Mouse (Mus musculus) lung, postnatal 0 days (tissue): ENCODE measurements at regions not wholly inside any gene's neighbourhood (a gene's known extent, or its start where the extent isn't known, plus 50 kb on each side); places are given as distances from the start of the nearest gene placed in this dataset.
"Not testable (repeated sequence)": the region's sequence is repeated elsewhere in the genome, so short reads cannot be mapped to it uniquely, and the experiment has no call there.

Source experiments
- ATAC-seq: fragments of 200-750 bp; cut with Nextera tagmentation; 2 replicates; pipeline ENCODE4 v1.8.0; 2017; ENCODE audit warnings: moderate library complexity
- DNase-seq: peaks from one replicate; pipeline ENCODE4 v3.0.0-alpha.2; 2016; ENCODE audit warnings: low spot score
- H3K27ac ChIP-seq: fragments of 300-500 bp; sonication (generic); 2 replicates; pipeline ENCODE4 v1.5.1; 2014; ENCODE audit warnings: antibody characterized with exemption, mild to moderate bottlenecking, low read length, mixed read lengths
- H3K27me3 ChIP-seq: fragments of 300-500 bp; sonication (generic); replicated peaks from 2 replicates; pipeline ENCODE4 v1.6.1; 2014; ENCODE audit warnings: low read length, mixed read lengths; ENCODE audit not compliant: insufficient read depth
- H3K36me3 ChIP-seq: fragments of 300-500 bp; sonication (generic); 2 replicates; pipeline ENCODE4 v1.6.1; 2014; ENCODE audit warnings: low read length, mixed read lengths; ENCODE audit not compliant: insufficient read depth
- H3K4me1 ChIP-seq: fragments of 300-500 bp; sonication (generic); 2 replicates; pipeline ENCODE4 v1.6.1; 2014; ENCODE audit warnings: antibody characterized with exemption, low read depth, low read length, mixed read lengths; ENCODE audit not compliant: insufficient read depth
- H3K4me2 ChIP-seq: fragments of 300-500 bp; sonication (generic); replicated peaks from 2 replicates; pipeline ENCODE4 v1.6.1; 2014; ENCODE audit warnings: low read depth, mild to moderate bottlenecking, low read length, moderate library complexity, mixed read lengths
- H3K4me3 ChIP-seq: fragments of 300-500 bp; sonication (generic); 2 replicates; pipeline ENCODE4 v1.5.1; 2014; ENCODE audit warnings: low read depth, low read length
- H3K9ac ChIP-seq: fragments of 300-500 bp; sonication (generic); replicated peaks from 2 replicates; pipeline ENCODE4 v1.6.1; 2014; ENCODE audit warnings: low read depth, mild to moderate bottlenecking
- H3K9me3 ChIP-seq: fragments of 300-500 bp; sonication (generic); 2 replicates; pipeline ENCODE4 v1.6.1; 2016; ENCODE audit warnings: low read length, mixed read lengths
- CTCF ChIP-seq: IDR thresholded peaks from 2 replicates; pipeline ENCODE4 v1.5.1; 2016; ENCODE audit warnings: antibody characterized with exemption, mild to moderate bottlenecking
- EP300 ChIP-seq: IDR thresholded peaks from 2 replicates; pipeline ENCODE4 v1.6.1; 2016; ENCODE audit warnings: antibody characterized with exemption, mild to moderate bottlenecking, control low read depth
- WGBS: fragments of 180-500 bp; shearing (Covaris S2); extraction: QIAGEN DNeasy Blood & Tissue Kit; methylation state at CpG from one replicate; pipeline ENCODE4 v1.1.7; 2014; 5-methylcytosine and 5-hydroxymethylcytosine counted together

DNA sequence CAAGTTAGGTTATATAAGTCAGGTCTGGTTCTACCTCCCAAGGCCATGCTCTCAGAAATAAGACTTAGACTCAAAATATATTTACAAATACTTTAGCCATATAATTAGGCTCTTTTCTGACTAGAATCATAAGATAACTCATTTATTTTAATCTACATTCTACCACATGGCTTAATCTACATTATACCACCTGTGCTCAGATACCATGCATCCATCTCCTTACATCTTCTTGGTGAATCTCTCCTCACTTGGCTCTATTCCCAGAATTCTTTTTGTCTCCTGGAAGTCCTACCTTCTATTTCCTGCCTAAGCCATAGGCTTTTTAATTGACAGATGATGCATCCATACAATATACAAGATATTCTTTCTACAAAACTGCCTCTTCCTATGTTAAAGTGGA lies 92.4 kb upstream of the Fshb start:
- ATAC-seq (no peak), DNase-seq (no peak)
- Histone ChIP-seq H3K27me3 (no peaks in the 10 kb centered on the region), H3K27ac (no peak overlapping the region), H3K36me3 (no peaks in the 10 kb centered on the region), H3K4me3 (no peak overlapping the region), H3K9me3 (no peaks in the 10 kb centered on the region), H3K9ac (no peak overlapping the region), H3K4me1 (no peaks in the 10 kb centered on the region), H3K4me2 (no peak overlapping the region)
- TF ChIP-seq CTCF: no peak
- no peak for TF ChIP-seq EP300

DNA sequence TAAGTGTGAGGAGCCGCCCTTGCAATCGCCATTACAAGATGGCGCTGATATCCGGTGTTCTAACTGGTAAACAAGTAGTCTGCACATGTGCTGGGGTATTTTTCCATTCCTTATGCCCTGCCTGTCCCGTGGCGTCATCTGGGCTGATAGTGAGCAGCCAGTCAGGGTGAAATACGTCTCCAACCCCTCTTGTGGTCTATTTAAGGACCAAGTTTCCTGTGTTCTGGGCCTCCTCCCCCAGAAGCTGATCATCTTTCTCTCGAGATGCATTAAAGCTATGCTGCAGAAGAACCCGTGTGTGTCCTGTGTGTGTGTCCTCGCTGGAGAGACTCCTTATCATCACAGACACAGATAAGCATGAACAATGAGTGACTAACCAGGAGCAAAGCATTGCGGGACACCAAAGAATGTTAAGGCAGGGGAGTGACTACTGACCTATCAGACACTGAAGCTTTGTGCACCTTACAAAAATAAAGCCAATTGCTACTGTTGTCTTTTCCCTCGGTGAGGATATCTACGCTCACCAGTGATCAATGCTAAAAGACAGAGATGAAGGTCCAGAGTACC lies 99.5 kb upstream of the Fshb start:
- not testable (repeated sequence) for H3K9me3 ChIP-seq, H3K4me2 ChIP-seq, DNase-seq, H3K4me3 ChIP-seq, H3K36me3 ChIP-seq, H3K27ac ChIP-seq, H3K9ac ChIP-seq, H3K4me1 ChIP-seq, ATAC-seq, H3K27me3 ChIP-seq
- 84% methylated on average over 10 of the region's 13 CpGs for WGBS

GRCm38 (mm10) chr2:107175721-107176120 lies 114.7 kb upstream of the Kcna4 start:
- Histone ChIP-seq H3K27ac (no peak overlapping the region), H3K9me3 (no peaks in the 10 kb centered on the region), H3K27me3 (no peaks in the 10 kb centered on the region), H3K4me2 (no peak overlapping the region), H3K9ac (no peak overlapping the region), H3K4me1 (no peaks in the 10 kb centered on the region), H3K36me3 (no peaks in the 10 kb centered on the region), H3K4me3 (no peak overlapping the region)
- TF ChIP-seq CTCF (peak; percentile 40; the same call in 1 of the 2 replicates), EP300 (no peak)
- DNase-seq: peak; percentile 10
- WGBS: 36% methylated on average over 4 of the region's 4 CpGs
- no peak for ATAC-seq

GRCm38 (mm10) chr2:107183066-107183465 lies 107.4 kb upstream of the Kcna4 start:
- ATAC-seq (no peak), DNase-seq (no peak)
- WGBS: 79% methylated on average over 6 of the region's 6 CpGs
- TF ChIP-seq EP300: no peak
- TF ChIP-seq CTCF: no peak
- Histone ChIP-seq H3K9ac (no peak overlapping the region), H3K4me1 (no peaks in the 10 kb centered on the region), H3K4me2 (no peak overlapping the region), H3K36me3 (no peaks in the 10 kb centered on the region), H3K27me3 (no peaks in the 10 kb centered on the region), H3K4me3 (no peak overlapping the region), H3K9me3 (no peaks in the 10 kb centered on the region), H3K27ac (no peak overlapping the region)

- no peak overlapping the region for H3K4me3 ChIP-seq
- no peaks in the 10 kb centered on the region for H3K9me3 ChIP-seq
- H3K27me3 ChIP-seq: no peaks in the 10 kb centered on the region
- H3K27ac ChIP-seq: no peak overlapping the region
- H3K4me1 ChIP-seq: no peaks in the 10 kb centered on the region
- no peaks in the 10 kb centered on the region for H3K36me3 ChIP-seq
- 50% methylated on average over 3 of the region's 3 CpGs for WGBS
- TF ChIP-seq EP300: no peak
- no peak for TF ChIP-seq CTCF
- H3K9ac ChIP-seq: no peak overlapping the region
- H3K4me2 ChIP-seq: no peak overlapping the region
- ATAC-seq: no peak
- DNase-seq: no peak
These were observed 105.6 kb upstream of the Kcna4 start for GRCm38 (mm10) chr2:107184864-107185263.

DNA sequence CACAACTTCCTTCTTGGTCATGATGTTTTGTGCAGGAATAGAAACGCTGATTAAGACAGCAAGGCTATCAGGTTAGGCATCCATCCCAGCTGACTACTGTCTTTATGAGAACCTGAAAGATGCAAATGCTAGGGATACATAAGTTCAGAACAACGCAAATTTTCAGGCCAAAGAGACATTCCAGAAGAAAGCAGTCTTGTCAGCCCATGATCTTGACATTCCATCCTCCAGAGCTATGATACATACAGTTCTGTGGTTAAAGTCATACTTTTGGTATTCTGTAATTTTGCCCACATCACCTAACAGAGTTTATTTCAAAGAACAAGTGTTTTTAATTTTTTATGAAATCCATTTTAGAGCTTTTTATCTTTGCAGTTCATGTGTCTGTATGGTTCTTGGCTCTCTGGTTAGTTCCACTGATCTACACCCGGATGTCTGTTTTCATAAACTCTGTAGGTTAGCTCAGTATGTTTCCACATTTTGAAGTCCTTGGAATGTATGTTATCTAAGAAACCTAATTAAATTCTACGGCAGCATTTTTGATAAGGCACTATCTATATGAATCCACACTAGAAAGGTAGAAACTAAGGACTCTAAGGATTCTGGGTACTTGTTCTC lies 88.5 kb upstream of the Kcna4 start:
- no peak for ATAC-seq
- Histone ChIP-seq H3K4me3 (no peak overlapping the region), H3K9ac (no peak overlapping the region), H3K27me3 (no peaks in the 10 kb centered on the region), H3K36me3 (no peaks in the 10 kb centered on the region), H3K4me1 (no peaks in the 10 kb centered on the region), H3K27ac (no peak overlapping the region), H3K9me3 (no peaks in the 10 kb centered on the region), H3K4me2 (no peak overlapping the region)
- 72% methylated on average over 4 of the region's 4 CpGs for WGBS
- TF ChIP-seq CTCF (no peak), EP300 (no peak)
- DNase-seq: no peak

DNA sequence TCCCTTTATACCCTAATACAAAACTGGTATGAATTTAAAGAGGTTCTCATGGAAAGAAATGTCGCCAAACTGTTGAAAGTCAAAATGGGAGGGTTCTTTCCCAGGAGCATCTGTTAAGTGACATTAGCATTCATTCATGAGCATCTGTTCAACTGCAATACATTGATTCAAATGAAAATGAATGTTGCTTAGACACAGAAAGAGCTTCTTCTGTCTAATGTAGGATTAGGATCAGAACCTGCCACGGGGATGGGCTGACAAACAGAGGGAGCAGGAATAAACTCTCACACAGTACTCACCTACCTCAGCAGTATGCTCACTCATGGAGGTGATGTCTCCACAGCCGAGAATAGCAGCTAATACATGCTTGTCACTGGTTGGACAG lies 88.0 kb upstream of the Kcna4 start:
- ATAC-seq (no peak), DNase-seq (no peak)
- no peaks in the 10 kb centered on the region for H3K27me3 ChIP-seq
- H3K9me3 ChIP-seq: no peaks in the 10 kb centered on the region
- TF ChIP-seq CTCF: no peak
- no peaks in the 10 kb centered on the region for H3K4me1 ChIP-seq
- no peak overlapping the region for H3K9ac ChIP-seq
- H3K36me3 ChIP-seq: no peaks in the 10 kb centered on the region
- no peak overlapping the region for H3K4me3 ChIP-seq
- WGBS: 59% methylated on average over 3 of the region's 3 CpGs
- H3K27ac ChIP-seq: no peak overlapping the region
- H3K4me2 ChIP-seq: no peak overlapping the region
